Mouse (Mus musculus) stomach, postnatal 0 days (tissue): ENCODE data around the gene Srebf1. TPM values are rescaled to one million over a fixed set of nuclear protein-coding genes. Genes with fewer than 3 reads are reported as not detected.

ENCODE experiments used
- ATAC-seq: fragments of 200-750 bp; cut with Nextera tagmentation; 2 replicates; pipeline ENCODE4 v1.8.0; 2017; ENCODE audit not compliant: low FRiP score, low TSS enrichment
- DNase-seq: peaks from one replicate; pipeline ENCODE4 v3.0.0-alpha.2; 2016; ENCODE audit warnings: low spot score
- H3K27ac ChIP-seq: fragments of 300-500 bp; sonication (generic); replicated peaks from 2 replicates; pipeline ENCODE4 v1.5.1; 2014; ENCODE audit warnings: mild to moderate bottlenecking, control low read depth
- H3K27me3 ChIP-seq: fragments of 300-500 bp; sonication (generic); 2 replicates; pipeline ENCODE4 v1.6.1; 2014; ENCODE audit warnings: low read length; ENCODE audit not compliant: control insufficient read depth, insufficient read depth
- H3K36me3 ChIP-seq: fragments of 300-500 bp; sonication (generic); 2 replicates; pipeline ENCODE4 v1.6.1; 2014; ENCODE audit warnings: low read length, mixed read lengths; ENCODE audit not compliant: control insufficient read depth, insufficient read depth
- H3K4me1 ChIP-seq: fragments of 300-500 bp; sonication (generic); replicated peaks from 2 replicates; pipeline ENCODE4 v1.6.1; 2014; ENCODE audit warnings: antibody characterized with exemption; ENCODE audit not compliant: control insufficient read depth, insufficient read depth
- H3K4me2 ChIP-seq: fragments of 300-500 bp; sonication (generic); replicated peaks from 2 replicates; pipeline ENCODE4 v1.6.1; 2014; ENCODE audit warnings: low read depth, mild to moderate bottlenecking, control low read depth, moderate library complexity
- H3K4me3 ChIP-seq: fragments of 300-500 bp; sonication (generic); 2 replicates; pipeline ENCODE4 v1.5.1; 2014; ENCODE audit warnings: low read depth, low read length, control low read depth
- H3K9ac ChIP-seq: fragments of 300-500 bp; sonication (generic); 2 replicates; pipeline ENCODE4 v1.6.1; 2014; ENCODE audit warnings: mild to moderate bottlenecking, low read length, control low read depth, mixed read lengths
- H3K9me3 ChIP-seq: fragments of 300-500 bp; sonication (generic); 2 replicates; pipeline ENCODE4 v1.6.1; 2016; ENCODE audit warnings: low read length; ENCODE audit not compliant: control insufficient read depth
- CTCF ChIP-seq: IDR thresholded peaks from 2 replicates; pipeline ENCODE4 v1.5.1; 2016; ENCODE audit warnings: antibody characterized with exemption, low read depth, mild to moderate bottlenecking, moderate library complexity
- EP300 ChIP-seq: optimal IDR thresholded peaks from 2 replicates; pipeline ENCODE3; 2016; ENCODE audit warnings: antibody characterized with exemption
- WGBS: fragments of 180-500 bp; shearing (Covaris S2); extraction: QIAGEN DNeasy Blood & Tissue Kit; methylation state at CpG from one replicate; pipeline ENCODE4 v1.1.7; 2014; 5-methylcytosine and 5-hydroxymethylcytosine counted together
- polyA plus RNA-seq: library from polyadenylated mRNA; unstranded; fragments of >200 nt; fragmentation: Nextera tagmentation; extraction: Ambion mirVana; gene quantifications from 2 replicates; pipeline ENCODE4 v1.2.1, GENCODE M21; 2015

Srebf1 gene
- polyA plus RNA-seq, 1 experiment from 2014 or later = 44.7 TPM

DNA sequence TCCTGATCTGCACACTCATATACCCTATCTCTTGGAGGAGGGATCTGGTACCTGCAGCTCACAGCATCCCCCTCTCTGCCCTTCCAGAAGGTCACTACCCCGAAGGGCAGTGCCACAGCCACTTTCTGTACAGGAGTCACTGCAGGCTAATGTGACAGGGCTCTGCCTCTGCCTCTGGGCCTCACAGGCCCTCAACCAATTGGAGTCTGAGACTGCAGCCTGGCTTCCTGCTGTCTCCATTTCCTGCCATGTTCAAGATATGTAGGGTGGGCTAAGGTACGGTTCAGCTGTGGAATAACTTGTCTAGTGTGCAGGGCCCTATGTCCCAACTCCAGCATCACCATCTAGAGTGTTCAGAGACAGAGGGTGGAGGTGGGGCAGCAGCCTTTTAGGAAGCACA, 35.3 kb upstream of the Srebf1 start:
- Histone ChIP-seq H3K9ac (no peak overlapping the region), H3K36me3 (peaks cover 6% of the 10 kb centered on the region; the same call in 1 of the 2 replicates), H3K4me3 (no peak overlapping the region), H3K4me2 (no peak overlapping the region), H3K27ac (no peak overlapping the region), H3K9me3 (no peaks in the 10 kb centered on the region), H3K4me1 (no peaks in the 10 kb centered on the region), H3K27me3 (no peaks in the 10 kb centered on the region)
- DNase-seq = no peak
- WGBS = 73% methylated on average over 2 of the region's 2 CpGs
- no peak for ATAC-seq
- TF ChIP-seq EP300 (no peak), CTCF (no peak)

DNA sequence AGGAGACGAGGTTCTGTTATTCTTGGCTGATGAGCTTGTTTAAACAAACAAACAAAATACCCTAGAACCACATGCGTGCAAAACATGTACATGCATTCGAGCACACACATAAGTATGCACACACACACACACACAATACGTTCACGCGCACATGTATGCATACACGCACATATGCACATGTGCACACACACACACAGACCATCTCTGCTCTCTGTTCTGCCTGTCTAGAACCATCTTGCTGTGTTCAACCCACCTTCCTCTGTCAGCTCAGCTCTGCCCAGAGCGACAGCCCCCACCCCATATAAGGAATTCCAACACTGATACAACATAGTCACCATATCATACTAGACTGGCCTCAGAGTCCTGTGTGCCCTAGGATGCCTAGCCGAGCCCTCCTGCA, 34.3 kb upstream of the Srebf1 start:
- H3K36me3 ChIP-seq = peaks cover 6% of the 10 kb centered on the region; the same call in 1 of the 2 replicates
- H3K9ac ChIP-seq = no peak overlapping the region
- DNase-seq (no peak), ATAC-seq (no peak)
- H3K4me1 ChIP-seq = no peaks in the 10 kb centered on the region
- no peaks in the 10 kb centered on the region for H3K9me3 ChIP-seq
- TF ChIP-seq CTCF (no peak), EP300 (no peak)
- no peak overlapping the region for H3K4me2 ChIP-seq
- WGBS = 71% methylated on average over 9 of the region's 9 CpGs
- no peaks in the 10 kb centered on the region for H3K27me3 ChIP-seq
- peak overlapping the region; percentile 24; the same call in 1 of the 2 replicates for H3K27ac ChIP-seq
- no peak overlapping the region for H3K4me3 ChIP-seq

DNA sequence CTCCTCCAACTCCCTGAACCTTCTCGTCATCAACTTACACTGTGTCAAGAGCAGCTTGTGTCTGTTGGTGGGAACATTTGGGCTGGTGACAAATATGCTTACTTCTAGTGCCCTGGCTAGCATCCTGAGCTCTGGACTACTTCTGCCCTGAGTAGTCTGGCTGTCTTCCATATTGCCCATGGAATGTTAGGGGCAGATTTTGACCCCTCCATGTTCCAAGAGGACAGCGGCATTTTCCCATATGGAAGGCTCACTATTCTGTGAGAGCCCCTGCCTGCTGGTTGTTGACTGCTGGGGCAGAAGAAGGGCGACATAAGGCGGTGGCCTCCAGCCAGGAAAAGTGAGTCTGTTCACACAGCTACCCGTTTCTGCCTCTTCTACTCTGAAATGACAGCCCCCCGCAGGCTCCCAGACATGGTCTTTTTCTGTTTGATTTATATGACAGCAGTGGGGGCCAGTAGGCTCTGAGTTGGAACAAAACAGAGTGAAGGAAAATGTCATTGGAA, 33.8 kb upstream of the Srebf1 start:
- no peaks in the 10 kb centered on the region for H3K27me3 ChIP-seq
- no peak overlapping the region for H3K9ac ChIP-seq
- 50% methylated on average over 6 of the region's 6 CpGs for WGBS
- H3K36me3 ChIP-seq = peaks cover 6% of the 10 kb centered on the region; the same call in 1 of the 2 replicates
- no peak overlapping the region for H3K4me2 ChIP-seq
- no peak for TF ChIP-seq EP300
- no peak for TF ChIP-seq CTCF
- no peak overlapping the region for H3K27ac ChIP-seq
- no peak overlapping the region for H3K4me3 ChIP-seq
- H3K4me1 ChIP-seq = no peaks in the 10 kb centered on the region
- ATAC-seq (no peak), DNase-seq (no peak)
- no peaks in the 10 kb centered on the region for H3K9me3 ChIP-seq

DNA sequence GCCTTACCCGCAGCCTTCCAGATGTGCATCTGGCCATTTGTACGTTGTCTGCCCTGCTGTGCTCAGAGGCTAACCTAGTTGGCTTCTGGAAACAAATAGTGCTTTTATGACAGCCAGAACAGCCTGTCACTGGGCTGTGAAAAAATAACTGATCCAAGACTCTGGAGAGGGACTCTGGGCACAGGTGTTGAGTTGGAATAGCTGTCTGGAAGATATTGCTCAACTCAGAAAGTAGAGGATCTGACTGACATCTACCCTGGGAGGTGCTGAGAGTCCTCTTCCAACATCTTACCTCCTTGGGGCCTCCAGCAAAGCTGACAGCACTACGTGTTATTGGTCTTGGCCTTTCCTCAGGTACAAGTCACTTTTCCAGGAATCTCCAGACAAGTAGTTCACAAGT, 33.3 kb upstream of the Srebf1 start:
- Histone ChIP-seq H3K4me3 (no peak overlapping the region), H3K9ac (no peak overlapping the region; the same call in 1 of the 2 replicates), H3K36me3 (peaks cover 6% of the 10 kb centered on the region; the same call in 1 of the 2 replicates), H3K9me3 (no peaks in the 10 kb centered on the region), H3K27me3 (no peaks in the 10 kb centered on the region), H3K4me2 (no peak overlapping the region), H3K4me1 (no peaks in the 10 kb centered on the region), H3K27ac (no peak overlapping the region)
- 81% methylated on average over 3 of the region's 3 CpGs for WGBS
- TF ChIP-seq EP300 (no peak), CTCF (no peak)
- ATAC-seq (no peak), DNase-seq (no peak)

DNA sequence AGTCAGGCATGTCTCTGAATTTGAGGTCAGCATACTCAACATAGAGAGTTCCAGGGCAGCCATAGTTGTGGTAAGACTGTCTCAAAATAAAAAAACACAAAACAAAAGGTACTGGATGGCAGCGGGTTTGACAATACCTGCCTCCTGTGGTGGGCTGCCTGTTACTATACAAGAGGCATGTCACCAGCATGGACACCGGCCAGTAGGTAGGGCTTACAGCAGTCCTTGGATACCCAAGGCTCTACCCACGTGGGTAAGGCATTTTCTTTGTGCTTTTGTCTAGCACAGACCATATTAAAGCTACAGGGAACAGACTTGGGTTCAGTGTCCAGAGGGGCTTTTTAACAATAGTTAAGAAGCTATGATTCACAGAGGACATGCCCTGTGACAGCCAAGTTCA, 32.8 kb upstream of the Srebf1 start:
- no peak overlapping the region for H3K27ac ChIP-seq
- H3K36me3 ChIP-seq = peaks cover 6% of the 10 kb centered on the region; the same call in 1 of the 2 replicates
- H3K4me3 ChIP-seq = no peak overlapping the region
- no peak overlapping the region for H3K4me2 ChIP-seq
- TF ChIP-seq CTCF (no peak), EP300 (no peak)
- H3K9me3 ChIP-seq = no peaks in the 10 kb centered on the region
- H3K27me3 ChIP-seq = no peaks in the 10 kb centered on the region
- DNase-seq (no peak), ATAC-seq (no peak)
- 87% methylated on average over 3 of the region's 3 CpGs for WGBS
- no peak overlapping the region; the same call in 1 of the 2 replicates for H3K9ac ChIP-seq
- H3K4me1 ChIP-seq = no peaks in the 10 kb centered on the region

DNA sequence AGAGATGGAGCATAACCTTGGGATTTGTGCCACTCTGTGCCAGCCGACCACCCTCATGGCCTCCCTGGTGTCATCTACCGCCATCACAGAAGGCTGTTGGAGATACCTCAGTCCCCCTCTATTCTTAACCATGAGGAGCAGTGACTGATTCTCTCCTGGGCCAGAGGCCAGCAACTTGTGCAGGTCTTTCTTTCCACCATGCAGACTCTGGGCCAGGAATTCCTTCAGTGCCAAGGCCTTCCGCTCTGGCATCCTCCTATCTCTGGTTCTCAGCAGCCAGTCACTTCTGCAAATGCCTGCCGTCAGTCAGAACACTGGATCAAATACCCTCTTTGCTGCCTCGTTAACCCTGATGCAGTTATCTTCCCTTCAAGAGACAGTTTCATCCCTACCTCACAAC, 31.9 kb upstream of the Srebf1 start:
- no peaks in the 10 kb centered on the region for H3K4me1 ChIP-seq
- 83% methylated on average over 5 of the region's 5 CpGs for WGBS
- no peak overlapping the region for H3K4me3 ChIP-seq
- H3K4me2 ChIP-seq = no peak overlapping the region
- H3K36me3 ChIP-seq = peaks cover 6% of the 10 kb centered on the region; the same call in 1 of the 2 replicates
- no peak overlapping the region for H3K27ac ChIP-seq
- no peaks in the 10 kb centered on the region for H3K27me3 ChIP-seq
- DNase-seq = no peak
- TF ChIP-seq EP300 = no peak
- no peak for TF ChIP-seq CTCF
- no peaks in the 10 kb centered on the region for H3K9me3 ChIP-seq
- H3K9ac ChIP-seq = no peak overlapping the region
- no peak for ATAC-seq
